Mouse (Mus musculus): ENCODE results near the gene Pea15a. TPM values are rescaled to one million over a fixed set of nuclear protein-coding genes. Genes with fewer than 3 reads are reported as not detected.

Gene Pea15a
- total RNA-seq, 2 experiments from 2014 or later = 351 to 392 TPM

DNA sequence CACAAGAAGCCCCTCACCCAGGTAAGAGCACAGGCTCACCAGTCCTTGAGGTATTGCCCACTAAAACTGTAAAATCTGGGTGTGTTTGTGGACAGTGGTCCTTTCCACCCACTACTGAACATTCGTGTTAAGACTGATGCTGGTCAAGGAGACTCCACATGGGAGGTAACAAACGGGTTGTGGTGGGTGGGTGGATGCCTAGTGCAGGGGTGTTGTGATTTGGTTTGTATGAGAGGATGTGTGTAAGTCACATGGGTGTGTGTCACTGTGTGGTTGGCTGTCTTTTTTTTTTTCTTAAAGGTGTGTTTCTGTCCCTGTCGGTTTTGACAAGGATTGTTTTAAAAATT is 890 bp downstream of the Pea15a start:
- DNase-seq (ENCODE audit: low spot score in 2 of 2) = no peak

GRCm38 (mm10) chr1:172204814-172205740 is 1.5 kb downstream of the Pea15a start:
- no peak for DNase-seq (ENCODE audit: low spot score in 2 of 2)

- DNase-seq (ENCODE audit: low spot score in 2 of 2) = no peak
These were observed 2.4 kb downstream of the Pea15a start for GRCm38 (mm10) chr1:172204033-172204813.

- DNase-seq (ENCODE audit: low spot score in 2 of 2) = no peak
These were observed 3.0 kb downstream of the Pea15a start for GRCm38 (mm10) chr1:172203566-172203965.

DNA sequence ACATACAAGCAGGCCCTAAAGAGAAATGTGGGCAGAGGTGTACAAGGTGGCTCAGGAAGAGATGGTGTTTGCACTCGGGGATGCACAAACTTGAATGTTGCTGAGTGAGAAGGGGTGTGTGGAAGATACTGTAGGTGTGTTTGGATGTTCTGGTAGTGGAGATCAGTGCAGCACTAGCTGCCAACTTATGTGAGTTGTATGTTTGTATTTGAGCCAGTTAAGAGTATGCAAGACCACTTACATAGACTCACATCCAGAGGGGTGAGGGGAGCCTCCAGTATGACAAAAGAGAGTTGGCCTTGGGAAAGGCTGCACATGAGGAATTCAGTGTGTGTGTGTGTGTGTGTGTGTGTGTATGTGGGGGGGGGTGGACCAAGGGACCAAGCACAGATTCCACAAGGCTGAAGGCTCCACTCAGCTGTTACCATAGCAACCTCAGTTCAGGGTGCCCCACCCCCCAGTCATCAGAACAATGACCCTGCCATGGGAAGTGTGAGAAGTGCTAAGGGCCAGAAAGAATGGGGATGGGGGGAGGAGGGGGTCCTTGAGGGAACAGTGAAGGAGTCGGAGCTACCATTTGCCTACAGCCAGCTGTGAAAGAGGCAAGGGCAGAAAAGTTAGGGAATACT is 3.6 kb downstream of the Pea15a start:
- DNase-seq (ENCODE audit: low spot score in 2 of 2) = no peak

DNA sequence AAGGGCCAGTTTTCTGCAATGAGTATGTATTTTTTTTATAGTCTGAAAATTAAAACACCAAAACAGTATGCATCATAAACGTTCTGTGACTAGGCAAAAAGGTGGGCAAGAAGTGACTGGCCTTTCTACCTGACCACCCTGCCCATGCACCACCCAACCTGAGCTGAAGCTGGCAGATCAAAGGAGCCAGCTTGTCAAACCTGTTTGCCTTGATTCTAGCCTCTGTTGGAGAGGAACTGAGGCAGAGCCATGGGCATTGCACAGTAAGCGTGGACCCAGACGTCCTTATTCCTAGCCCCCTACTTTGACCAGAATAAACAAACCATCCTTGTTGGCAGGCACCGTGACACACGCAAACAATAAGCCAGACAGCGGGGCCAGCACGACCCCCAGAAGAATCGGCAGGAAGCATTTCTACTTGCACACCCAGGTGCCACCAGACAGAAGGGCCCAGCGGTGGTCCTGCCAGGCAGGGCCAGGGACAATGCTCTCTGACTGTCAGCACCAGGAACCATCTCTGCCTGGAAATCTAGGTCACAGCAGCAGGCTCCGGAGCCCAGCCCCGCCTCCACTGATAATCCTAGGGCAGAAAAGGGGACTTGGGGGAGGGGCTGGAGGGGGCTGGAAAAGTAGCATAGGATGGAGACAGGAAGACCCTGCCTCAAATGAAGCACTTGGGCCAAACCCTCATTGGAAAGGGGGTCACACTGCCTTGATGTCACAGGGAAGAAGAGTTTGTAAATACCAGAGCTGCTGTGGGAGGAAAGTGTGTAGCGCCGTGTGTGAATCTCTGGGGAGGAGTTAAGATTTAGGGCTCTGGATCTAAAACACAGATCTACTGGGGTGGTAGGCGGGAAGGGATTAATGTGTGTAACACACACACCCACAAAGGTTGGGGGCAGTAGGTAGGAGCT is 4.4 kb downstream of the Pea15a start:
- no peak for DNase-seq (ENCODE audit: low spot score in 2 of 2)

GRCm38 (mm10) chr1:172200871-172201447 is 5.6 kb downstream of the Pea15a start:
- DNase-seq (ENCODE audit: low spot score in 2 of 2) = peak; percentile 82 to 88

DNA sequence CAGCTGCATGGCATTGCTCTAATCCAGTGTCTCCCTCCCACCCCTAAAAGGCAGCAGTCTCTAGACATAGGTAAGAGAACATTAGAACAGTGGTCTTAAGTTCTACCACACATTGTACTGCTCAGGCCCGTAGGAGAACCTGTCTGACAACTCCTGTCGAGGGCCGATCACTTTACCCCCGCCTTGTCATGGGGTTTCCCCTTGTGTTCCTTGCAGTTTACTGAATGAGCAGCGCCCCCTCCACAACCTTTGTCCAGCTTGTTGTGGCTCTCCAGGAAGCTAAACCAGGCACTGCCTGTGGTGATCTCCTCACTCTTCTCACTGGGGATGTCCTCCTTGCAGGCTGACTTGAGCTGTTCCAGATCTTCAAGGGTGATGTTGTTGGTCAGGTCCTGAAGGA is 6.4 kb downstream of the Pea15a start:
- DNase-seq (ENCODE audit: low spot score in 2 of 2) = no peak

DNA sequence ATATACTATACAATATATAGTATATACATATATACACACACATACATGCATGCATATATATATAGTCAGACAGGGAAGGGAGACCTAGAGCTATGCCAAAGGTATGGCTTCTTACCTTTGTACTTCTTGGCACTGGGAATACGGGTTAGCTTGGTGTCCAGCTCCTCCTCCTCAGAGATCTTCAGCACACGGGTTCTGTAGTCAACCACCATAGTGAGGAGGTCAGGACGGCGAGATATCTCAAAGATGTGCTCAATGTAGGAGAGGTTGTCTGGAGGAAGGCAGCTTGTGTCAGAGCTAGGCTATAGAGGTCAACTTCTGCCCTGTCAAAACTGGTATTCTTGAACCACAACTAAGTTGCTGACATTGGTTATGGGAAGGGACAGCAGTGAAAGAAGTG is 7.6 kb downstream of the Pea15a start:
- no peak for DNase-seq (ENCODE audit: low spot score in 2 of 2)

- no peak for DNase-seq (ENCODE audit: low spot score in 2 of 2)
These were observed 8.3 kb downstream of the Pea15a start for GRCm38 (mm10) chr1:172198316-172198715.

- peak in 1 of 2 experiments; percentile 19 for DNase-seq (ENCODE audit: low spot score in 2 of 2)
These were observed 8.8 kb downstream of the Pea15a start for GRCm38 (mm10) chr1:172197851-172198250.

- no peak for DNase-seq (ENCODE audit: low spot score in 2 of 2)
These were observed 9.5 kb downstream of the Pea15a start for GRCm38 (mm10) chr1:172197146-172197545.

GRCm38 (mm10) chr1:172194435-172194834 is 12.2 kb downstream of the Pea15a start:
- DNase-seq (ENCODE audit: low spot score in 2 of 2) = no peak

DNA sequence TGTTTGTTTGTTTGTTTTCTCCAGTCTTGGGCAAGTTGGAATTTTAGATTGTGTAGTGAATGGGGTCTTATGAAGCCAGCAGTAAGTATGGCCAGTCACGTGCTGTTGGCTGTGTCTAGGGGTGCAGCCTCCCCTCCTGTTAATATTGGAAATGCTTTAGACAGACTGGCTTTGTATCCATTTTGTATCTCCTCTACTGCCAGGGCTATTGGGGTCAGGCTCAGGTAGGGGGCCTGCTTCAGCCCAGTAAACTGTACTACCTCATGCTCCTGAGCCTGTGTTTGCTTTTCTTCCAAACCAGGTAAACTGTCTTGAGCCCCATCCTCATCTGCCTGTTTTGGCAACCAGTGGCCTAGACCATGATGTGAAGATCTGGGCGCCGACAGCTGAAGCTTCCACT is 14.4 kb downstream of the Pea15a start:
- no peak for DNase-seq (ENCODE audit: low spot score in 2 of 2)

GRCm38 (mm10) chr1:172191578-172191977 is 15.0 kb downstream of the Pea15a start:
- DNase-seq (ENCODE audit: low spot score in 2 of 2) = no peak

DNA sequence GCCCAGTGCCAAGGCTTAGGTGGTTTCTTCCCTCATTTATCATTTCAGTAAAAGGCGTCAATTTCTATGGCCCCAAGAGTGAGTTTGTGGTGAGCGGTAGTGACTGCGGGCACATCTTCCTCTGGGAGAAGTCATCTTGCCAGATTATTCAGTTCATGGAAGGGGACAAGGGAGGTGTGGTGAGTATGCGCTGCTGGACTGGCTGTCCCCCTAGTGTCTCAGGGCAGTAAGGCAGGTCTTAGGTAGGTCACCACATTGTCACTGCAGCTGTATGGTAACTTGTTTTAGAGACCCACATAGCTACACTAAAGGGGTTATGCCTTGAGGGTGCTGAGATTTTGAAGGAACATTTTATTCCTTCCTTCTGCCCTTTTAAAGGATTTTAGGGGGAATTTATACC is 17.7 kb downstream of the Pea15a start:
- no peak for DNase-seq (ENCODE audit: low spot score in 2 of 2)

GRCm38 (mm10) chr1:172186401-172187289 is 20.0 kb downstream of the Pea15a start:
- no peak for DNase-seq (ENCODE audit: low spot score in 2 of 2)

GRCm38 (mm10) chr1:172183915-172184314 is 22.7 kb downstream of the Pea15a start:
- no peak for DNase-seq (ENCODE audit: low spot score in 2 of 2)

GRCm38 (mm10) chr1:172183056-172183455 is 23.5 kb downstream of the Pea15a start:
- DNase-seq (ENCODE audit: low spot score in 2 of 2) = no peak

Data from layer of hippocampus, postnatal 10 days (tissue).